Mouse (Mus musculus) thymus, adult 2 months (tissue): ENCODE data around the gene Ubtd1. TPM values are rescaled to one million over a fixed set of nuclear protein-coding genes. Genes with fewer than 3 reads are reported as not detected.
A peak's percentile ranks its signal among the peaks of the same experiment; 100 is the strongest.

ENCODE experiments used
- DNase-seq: peaks from one replicate; pipeline ENCODE4 v3.0.0; 2021
- H3K27ac ChIP-seq: fragments of 200-500 bp; 2 replicates; pipeline ENCODE4 v1.5.1; 2012; ENCODE audit warnings: low read length, control low read depth; ENCODE audit not compliant: control insufficient read depth, insufficient read depth
- H3K27me3 ChIP-seq: fragments of 200-500 bp; 2 replicates; pipeline ENCODE4 v1.6.1; 2012; ENCODE audit warnings: mild to moderate bottlenecking, low read length, moderate library complexity, mixed read lengths; ENCODE audit not compliant: control insufficient read depth, insufficient read depth
- H3K36me3 ChIP-seq: fragments of 200-500 bp; 2 replicates; pipeline ENCODE4 v1.6.1; 2012; ENCODE audit warnings: mild to moderate bottlenecking, low read length, moderate library complexity; ENCODE audit not compliant: control insufficient read depth, insufficient read depth
- H3K4me1 ChIP-seq: fragments of 200-500 bp; replicated peaks from 2 replicates; pipeline ENCODE4 v1.6.1; 2012; ENCODE audit warnings: low read length; ENCODE audit not compliant: control insufficient read depth, insufficient read depth
- H3K4me3 ChIP-seq: fragments of 200-500 bp; 2 replicates; pipeline ENCODE4 v1.5.1; 2012; ENCODE audit warnings: mild to moderate bottlenecking, low read length, control low read depth, moderate library complexity; ENCODE audit not compliant: control insufficient read depth, insufficient read depth
- CTCF ChIP-seq: fragments of 200-500 bp; IDR thresholded peaks from 2 replicates; pipeline ENCODE4 v1.5.1; 2012; ENCODE audit warnings: mild to moderate bottlenecking, control low read depth, low read length, moderate library complexity, borderline replicate concordance; ENCODE audit not compliant: control insufficient read depth, poor library complexity, insufficient read depth; ENCODE audit errors: extremely low read depth
- POLR2A ChIP-seq: fragments of 200-500 bp; IDR thresholded peaks from 2 replicates; pipeline ENCODE4 v1.6.1; 2012; ENCODE audit warnings: mild to moderate bottlenecking, low read length, control low read depth, moderate library complexity; ENCODE audit not compliant: control insufficient read depth, poor library complexity, insufficient read depth; ENCODE audit errors: extremely low read depth
- WGBS: fragments of 180-500 bp; shearing (Covaris S2); methylation state at CpG from one replicate; pipeline ENCODE4 v1.1.7; 2018; 5-methylcytosine and 5-hydroxymethylcytosine counted together
- polyA plus RNA-seq: library from polyadenylated mRNA; depleted of rRNA; stranded (reverse); fragments of >200 nt; gene quantifications from 2 replicates; pipeline ENCODE4 v1.2.3, GENCODE M21; 2012

Gene Ubtd1
- polyA plus RNA-seq, 1 experiment, result 36.9 TPM

DNA sequence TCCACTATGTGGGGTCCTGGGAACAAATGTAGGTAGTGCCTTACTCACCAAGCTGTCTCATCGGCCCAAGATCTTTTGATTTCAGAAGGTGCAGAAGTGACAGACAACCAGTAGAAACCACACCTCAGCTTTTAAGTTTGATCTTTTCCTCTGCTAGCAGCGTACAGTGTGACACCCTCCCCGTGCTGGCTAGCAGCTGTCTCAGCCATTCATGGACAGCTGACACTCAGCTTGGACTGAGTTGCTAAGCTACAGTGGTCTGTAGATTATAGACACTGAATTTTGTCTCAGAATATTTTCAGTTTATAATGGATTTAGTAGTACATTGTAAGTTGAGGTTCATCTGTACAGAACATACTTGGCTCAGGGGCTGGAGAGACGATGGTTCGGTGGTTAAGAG, 49.5 kb downstream of the Ubtd1 start:
- Histone ChIP-seq H3K27ac (no peak overlapping the region), H3K27me3 (no peaks in the 10 kb centered on the region), H3K4me3 (no peak overlapping the region), H3K36me3 (no peaks in the 10 kb centered on the region), H3K4me1 (no peaks in the 10 kb centered on the region; the same call in 1 of the 2 replicates)
- 37% methylated on average over 5 of the region's 5 CpGs for WGBS
- TF ChIP-seq POLR2A, result no peak
- TF ChIP-seq CTCF, result no peak
- DNase-seq, result no peak

DNA sequence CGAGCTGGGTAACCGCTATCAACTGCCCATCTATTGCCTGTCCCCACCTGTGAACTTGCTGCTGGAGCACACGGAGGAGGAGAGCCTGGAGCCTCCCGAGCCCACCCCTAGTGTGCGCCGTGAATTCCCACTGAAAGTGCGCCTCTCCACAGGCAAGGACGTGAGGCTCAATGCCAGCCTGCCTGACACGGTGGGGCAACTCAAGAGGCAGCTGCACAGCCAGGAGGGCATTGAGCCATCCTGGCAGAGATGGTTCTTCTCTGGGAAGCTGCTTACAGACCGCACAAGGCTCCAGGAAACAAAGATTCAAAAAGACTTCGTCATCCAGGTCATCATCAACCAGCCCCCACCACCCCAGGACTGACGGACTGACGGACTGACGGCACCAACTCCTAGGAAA, 52.0 kb downstream of the Ubtd1 start:
- H3K4me1 ChIP-seq, result no peaks in the 10 kb centered on the region; the same call in 1 of the 2 replicates
- H3K27ac ChIP-seq, result no peak overlapping the region
- no peak overlapping the region for H3K4me3 ChIP-seq
- no peak for TF ChIP-seq CTCF
- TF ChIP-seq POLR2A, result no peak
- 98% methylated on average over 14 of the region's 14 CpGs for WGBS
- no peaks in the 10 kb centered on the region for H3K27me3 ChIP-seq
- DNase-seq, result no peak
- H3K36me3 ChIP-seq, result no peaks in the 10 kb centered on the region

DNA sequence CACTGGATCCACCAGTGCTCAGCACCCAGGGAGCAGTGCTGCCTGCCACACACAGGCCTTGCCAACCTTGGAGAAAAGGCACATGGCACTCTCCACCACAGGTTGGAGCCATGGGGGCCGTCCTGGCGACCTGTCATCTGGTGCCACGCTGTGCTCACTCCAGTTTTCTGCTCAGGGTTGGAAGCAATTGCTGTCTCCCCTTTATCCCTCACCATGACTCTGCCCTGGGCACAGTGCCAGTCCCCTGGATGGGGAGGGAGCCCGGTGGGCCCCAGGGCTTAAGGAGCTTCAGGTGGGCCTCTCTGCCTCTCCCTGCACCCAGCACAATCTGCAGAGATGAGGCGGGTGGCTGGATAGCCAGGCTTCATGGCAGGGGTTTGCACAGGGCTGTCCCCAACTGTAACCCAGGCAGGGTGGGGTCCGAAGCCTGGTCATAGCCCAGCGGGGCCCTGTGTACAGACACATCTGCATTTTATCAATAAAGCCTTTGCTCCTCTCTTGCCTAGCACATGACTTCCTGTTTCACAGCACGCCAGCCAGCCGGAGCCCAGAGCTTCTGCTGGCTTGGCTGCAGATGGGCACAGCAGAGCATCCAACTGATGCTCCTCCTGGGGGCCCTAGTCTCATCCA, 52.7 kb downstream of the Ubtd1 start:
- WGBS, result 76% methylated on average over 9 of the region's 9 CpGs
- Histone ChIP-seq H3K27me3 (no peaks in the 10 kb centered on the region), H3K36me3 (no peaks in the 10 kb centered on the region), H3K4me3 (no peak overlapping the region), H3K27ac (no peak overlapping the region), H3K4me1 (no peaks in the 10 kb centered on the region; the same call in 1 of the 2 replicates)
- TF ChIP-seq CTCF (no peak), POLR2A (no peak)
- DNase-seq, result no peak

DNA sequence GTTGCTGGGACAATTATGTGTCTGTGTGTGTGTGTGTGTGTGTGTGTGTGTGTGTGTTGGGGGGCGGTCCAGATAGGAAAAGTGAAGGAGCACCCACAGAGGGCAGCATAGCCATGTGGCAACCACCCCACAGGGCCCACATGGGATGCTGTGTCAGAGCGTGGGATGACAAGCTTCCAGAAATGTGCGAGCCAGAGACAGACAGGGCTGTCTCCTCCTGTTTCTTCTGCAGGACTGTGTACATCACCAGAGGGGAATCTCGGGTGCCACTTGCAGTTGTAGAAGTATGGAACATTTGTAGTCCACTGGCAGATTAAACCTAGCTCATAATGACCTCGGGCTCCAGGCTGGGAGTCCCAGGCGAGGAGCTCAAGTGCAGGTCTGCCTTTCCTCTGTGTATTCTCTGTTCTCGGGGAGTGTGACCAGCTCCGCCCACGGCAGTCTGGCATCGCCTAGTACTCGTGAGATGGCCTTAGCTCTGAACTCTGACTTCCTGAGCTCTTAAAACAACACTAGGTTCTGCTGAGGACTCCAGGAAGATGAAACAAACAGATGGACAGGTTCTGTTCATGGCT, 53.4 kb downstream of the Ubtd1 start:
- no peaks in the 10 kb centered on the region; the same call in 1 of the 2 replicates for H3K4me1 ChIP-seq
- no peak overlapping the region for H3K4me3 ChIP-seq
- H3K27ac ChIP-seq, result no peak overlapping the region
- no peaks in the 10 kb centered on the region for H3K36me3 ChIP-seq
- TF ChIP-seq CTCF, result no peak
- TF ChIP-seq POLR2A, result no peak
- no peak for DNase-seq
- H3K27me3 ChIP-seq, result no peaks in the 10 kb centered on the region
- 82% methylated on average over 11 of the region's 11 CpGs for WGBS

DNA sequence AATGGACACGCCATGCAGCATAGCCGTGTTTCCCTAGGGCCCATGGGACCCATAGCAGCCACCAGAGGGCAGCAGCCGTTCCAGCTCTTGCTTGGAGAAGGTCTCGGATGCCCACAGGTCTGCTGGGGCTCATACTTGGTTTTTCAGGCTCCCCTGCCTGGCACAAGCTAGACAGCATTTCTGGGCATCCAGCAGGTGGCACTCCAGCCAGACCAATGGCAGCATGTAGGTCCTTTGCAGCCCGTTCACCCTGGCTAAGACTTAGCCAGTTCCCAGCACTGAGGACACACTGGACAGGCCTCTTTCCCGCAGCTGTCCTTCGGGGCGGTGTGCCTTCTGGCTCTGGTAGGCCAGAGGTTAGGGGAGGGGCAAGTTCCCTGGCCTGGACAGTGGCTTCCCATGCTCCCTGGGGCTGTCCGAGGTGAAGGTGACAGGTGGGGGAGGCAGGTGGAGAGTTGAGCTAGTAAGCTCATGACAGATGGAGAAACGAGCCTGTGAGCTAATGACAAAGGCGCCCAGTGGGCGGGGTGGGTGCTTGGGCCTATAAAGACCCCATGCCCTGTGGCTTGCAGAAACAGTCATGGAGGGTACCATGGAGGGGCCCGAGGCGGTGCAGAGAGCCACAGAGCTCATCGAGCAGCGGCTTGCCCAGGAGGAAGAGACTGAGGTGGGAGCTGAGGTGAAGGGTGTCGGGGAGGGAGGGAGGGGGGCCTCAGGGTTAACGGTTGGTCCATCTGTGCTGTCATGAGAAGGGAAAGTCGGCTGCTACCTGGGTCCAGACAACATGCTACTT, 54.1 kb downstream of the Ubtd1 start, which contains the start of gene Ankrd2:
Gene Ankrd2, plus strand, starts transcription at position 545 of the 793 bp plus-strand sequence.
- TF ChIP-seq POLR2A, result no peak
- TF ChIP-seq CTCF, result peak; percentile 87
- Histone ChIP-seq H3K4me3 (no peak within 1 kb of the TSS), H3K27me3 (no peaks in the 10 kb centered on the region), H3K4me1 (no peaks in the 10 kb centered on the region; the same call in 1 of the 2 replicates), H3K36me3 (no peaks in the 10 kb centered on the region), H3K27ac (no peak within 1 kb of the TSS)
- DNase-seq, result peak; percentile 76
- WGBS, result 71% methylated on average over 19 of the region's 19 CpGs

DNA sequence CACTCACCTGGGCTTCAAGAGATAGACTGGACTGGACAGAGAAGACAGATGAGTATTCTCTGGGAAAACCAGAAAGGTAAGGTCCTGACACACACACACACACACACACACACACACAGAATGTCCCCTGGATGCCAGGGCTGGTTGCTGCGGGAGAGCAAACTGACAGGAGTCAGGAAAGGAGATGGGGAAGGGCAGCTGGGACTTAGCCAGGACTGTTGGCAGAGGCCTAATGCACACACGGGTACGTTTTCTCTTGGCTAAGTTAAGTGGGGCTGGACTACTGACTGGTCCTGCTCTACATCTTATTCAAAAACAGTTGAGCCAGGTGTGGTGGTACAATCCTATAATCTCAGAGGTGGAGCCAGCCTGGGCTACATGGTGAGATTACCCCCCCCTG, 54.8 kb downstream of the Ubtd1 start:
- no peak for DNase-seq
- Histone ChIP-seq H3K27ac (no peak overlapping the region), H3K4me3 (no peak overlapping the region), H3K4me1 (no peaks in the 10 kb centered on the region; the same call in 1 of the 2 replicates), H3K36me3 (no peaks in the 10 kb centered on the region), H3K27me3 (no peaks in the 10 kb centered on the region)
- 91% methylated on average over 3 of the region's 3 CpGs for WGBS
- TF ChIP-seq CTCF (no peak), POLR2A (no peak)
